Mouse (Mus musculus): ENCODE measurements around the gene Arid5b.

Arid5b gene

GRCm38 (mm10) chr10:68191691-68192380 lies 86.7 kb downstream of the Arid5b start:
- DNase-seq, result peak; percentile 83

- peak; percentile 86 for DNase-seq
These were observed 87.4 kb downstream of the Arid5b start for GRCm38 (mm10) chr10:68191146-68191545.

- DNase-seq, result no peak
These were observed 88.7 kb downstream of the Arid5b start for GRCm38 (mm10) chr10:68189847-68190246.

- DNase-seq, result no peak
These were observed 95.4 kb downstream of the Arid5b start for GRCm38 (mm10) chr10:68183096-68183495.

GRCm38 (mm10) chr10:68182266-68182665 lies 96.3 kb downstream of the Arid5b start:
- no peak for DNase-seq

GRCm38 (mm10) chr10:68181156-68181555 lies 97.4 kb downstream of the Arid5b start:
- no peak for DNase-seq

GRCm38 (mm10) chr10:68180721-68181120 lies 97.8 kb downstream of the Arid5b start:
- DNase-seq, result no peak

GRCm38 (mm10) chr10:68180151-68180550 lies 98.4 kb downstream of the Arid5b start:
- no peak for DNase-seq

- peak; percentile 29 for DNase-seq
These were observed 98.8 kb downstream of the Arid5b start for GRCm38 (mm10) chr10:68179741-68180140.

GRCm38 (mm10) chr10:68179339-68179738 lies 99.2 kb downstream of the Arid5b start:
- no peak for DNase-seq

GRCm38 (mm10) chr10:68177697-68178485 lies 100.6 kb downstream of the Arid5b start:
- no peak for DNase-seq

- no peak for DNase-seq
These were observed 102.7 kb downstream of the Arid5b start for GRCm38 (mm10) chr10:68175811-68176210.

- no peak for DNase-seq
These were observed 104.9 kb downstream of the Arid5b start for GRCm38 (mm10) chr10:68173634-68174033.

- DNase-seq, result no peak
These were observed 105.6 kb downstream of the Arid5b start for GRCm38 (mm10) chr10:68172906-68173305.

GRCm38 (mm10) chr10:68171974-68172373 lies 106.6 kb downstream of the Arid5b start:
- no peak for DNase-seq

GRCm38 (mm10) chr10:68168613-68169012 lies 109.9 kb downstream of the Arid5b start:
- DNase-seq, result no peak

- DNase-seq, result no peak
These were observed 110.4 kb downstream of the Arid5b start for GRCm38 (mm10) chr10:68168141-68168540.

- no peak for DNase-seq
These were observed 111.4 kb downstream of the Arid5b start for GRCm38 (mm10) chr10:68167118-68167517.

GRCm38 (mm10) chr10:68166695-68167086 lies 111.8 kb downstream of the Arid5b start:
- DNase-seq, result no peak

- DNase-seq, result no peak
These were observed 112.5 kb downstream of the Arid5b start for GRCm38 (mm10) chr10:68165709-68166694.

GRCm38 (mm10) chr10:68164723-68165706 lies 113.5 kb downstream of the Arid5b start:
- DNase-seq, result no peak

GRCm38 (mm10) chr10:68164137-68164536 lies 114.4 kb downstream of the Arid5b start:
- DNase-seq, result no peak

Measured in retina, postnatal 1 day (tissue).